Mouse (Mus musculus) erythroblast, adult 5-6 weeks (primary cell): ENCODE results near the gene Atad1. TPM values are rescaled to one million over a fixed set of nuclear protein-coding genes. Genes with fewer than 3 reads are reported as not detected.
A peak's percentile ranks its signal among the peaks of the same experiment; 100 is the strongest.

ENCODE experiments used
- ATAC-seq: replicated peaks from 2 replicates; pipeline ENCODE4 v1.8.0; 2016; ENCODE audit warnings: moderate number of reproducible peaks, mild to moderate bottlenecking, moderate TSS enrichment, inconsistent platforms; ENCODE audit not compliant: poor library complexity, low FRiP score, severe bottlenecking
- total RNA-seq, 2 experiments: library from RNA; stranded (forward) in 1 of 2; stranded (reverse) in 1 of 2; fragments of 150-400 nt in 1 of 2; fragments of 200-764, 138-1000 nt in 1 of 2; gene quantifications; 2 replicates each; pipeline versions ENCODE4 v1.2.3 to v1.2.4; 2015 to 2017; ENCODE audit warnings: low replicate concordance in 2 of 2

Atad1 gene
- total RNA-seq, 2 experiments from 2014 or later: 19.2 to 25.7 TPM

DNA sequence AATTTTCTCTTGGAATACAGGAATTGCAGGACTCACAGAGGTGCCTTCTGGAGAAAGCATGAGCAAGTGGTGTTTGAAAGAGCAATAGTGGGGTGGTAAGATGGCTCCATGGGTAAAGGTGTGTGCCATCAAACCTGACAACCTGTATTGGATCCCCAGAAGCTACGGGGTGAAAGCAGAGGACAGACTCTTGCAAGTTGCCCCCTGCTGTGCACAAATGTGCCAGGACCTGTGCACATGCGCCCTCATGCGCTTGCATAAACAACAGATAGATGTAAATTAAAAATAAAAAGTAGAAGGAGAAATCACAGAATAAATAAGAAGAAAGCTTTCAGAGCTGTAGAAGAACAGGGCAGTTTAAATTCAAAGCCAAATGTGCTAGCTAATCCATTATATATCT lies 13.8 kb upstream of the Atad1 start:
- no peak for ATAC-seq

DNA sequence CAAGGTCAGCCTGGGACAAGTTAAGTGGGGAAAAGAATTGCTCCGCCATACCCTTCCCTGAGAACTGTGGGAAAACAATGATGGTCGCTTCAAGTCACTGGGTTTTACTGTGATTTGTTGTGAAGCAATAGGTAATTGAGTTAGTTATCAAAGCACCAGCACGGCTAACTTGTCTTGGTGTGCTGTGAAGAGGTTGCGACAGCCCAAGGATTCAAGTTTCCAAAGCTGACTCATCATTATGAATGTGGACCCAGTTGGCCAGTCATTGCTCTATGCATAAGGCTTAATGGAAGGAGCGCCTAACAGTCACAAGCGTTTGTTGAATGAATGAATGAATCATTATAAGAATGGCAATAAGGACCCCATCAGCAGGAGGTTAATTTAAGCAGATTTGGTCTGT lies 12.8 kb upstream of the Atad1 start:
- no peak for ATAC-seq

DNA sequence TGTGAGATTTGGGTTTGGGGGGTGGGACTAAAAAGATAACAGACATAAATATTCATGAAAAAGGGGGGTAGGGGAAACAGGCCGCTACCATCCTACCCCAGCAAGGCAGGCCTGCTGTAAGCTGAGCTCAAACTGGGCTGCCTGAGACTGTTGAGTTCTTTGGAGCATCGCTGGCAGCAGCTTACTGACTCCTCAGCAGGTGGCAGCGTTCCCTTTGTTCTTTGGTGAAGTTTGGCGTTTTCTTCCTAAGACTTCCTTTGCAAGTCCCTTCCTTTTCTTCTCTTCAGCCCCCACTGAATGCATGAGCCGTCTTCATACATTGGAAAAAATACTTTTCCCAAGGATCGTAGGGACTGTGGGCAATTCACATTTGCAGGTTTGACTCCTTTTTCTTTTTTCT lies 9.8 kb upstream of the Atad1 start:
- no peak for ATAC-seq

DNA sequence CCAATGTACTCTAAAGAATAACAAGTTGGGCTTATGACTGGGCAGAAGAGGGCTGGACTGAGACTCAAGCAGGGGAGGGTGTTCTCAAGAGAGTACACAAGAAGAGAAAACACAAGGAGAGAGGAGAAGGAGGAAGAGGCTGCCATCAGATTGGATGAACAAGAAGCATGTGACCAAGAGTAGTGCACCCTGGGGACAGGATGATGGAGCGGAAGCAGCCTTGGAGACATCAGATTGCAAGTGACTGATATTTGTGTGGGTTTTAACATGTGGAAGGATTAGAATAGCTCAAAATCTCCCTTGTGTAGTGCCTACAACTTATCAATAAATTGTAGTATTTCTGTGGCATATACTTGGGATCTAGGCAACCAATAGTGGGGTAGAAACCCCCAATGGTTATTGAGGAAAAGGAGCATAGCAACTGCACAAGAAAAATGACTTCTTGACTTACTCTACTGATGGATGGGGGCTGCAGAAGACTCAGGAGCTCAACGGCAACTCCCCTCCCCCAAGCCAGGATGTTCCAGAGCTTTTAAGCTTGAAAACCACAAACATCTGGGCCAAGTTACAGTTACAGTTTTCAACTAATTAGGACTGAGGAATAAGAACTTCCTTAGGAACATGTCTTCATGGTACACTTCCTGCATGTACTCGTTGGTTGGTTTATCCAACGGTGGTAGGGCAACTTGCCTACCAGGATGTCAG lies 1.2 kb upstream of the Atad1 start:
- ATAC-seq: no peak

DNA sequence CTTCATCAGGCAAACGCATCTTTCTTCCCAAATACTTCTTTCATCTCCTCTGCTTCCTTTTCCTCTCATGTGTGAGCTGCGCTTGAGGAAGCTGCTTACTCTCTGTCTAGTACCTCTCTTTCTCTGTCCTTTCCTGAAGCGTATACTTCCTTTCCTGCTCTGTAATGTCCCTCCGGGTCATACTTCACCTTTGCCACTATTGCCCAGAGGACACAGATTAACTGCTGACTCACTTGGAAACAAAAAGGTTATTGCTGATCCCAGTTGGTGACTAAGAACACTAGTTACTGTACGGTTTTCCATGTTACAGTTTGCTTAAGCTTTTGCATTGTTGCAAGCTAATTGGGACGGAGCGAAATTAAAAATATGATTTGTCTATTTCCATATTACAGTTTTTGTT lies 1.7 kb downstream of the Atad1 start:
- ATAC-seq: no peak

DNA sequence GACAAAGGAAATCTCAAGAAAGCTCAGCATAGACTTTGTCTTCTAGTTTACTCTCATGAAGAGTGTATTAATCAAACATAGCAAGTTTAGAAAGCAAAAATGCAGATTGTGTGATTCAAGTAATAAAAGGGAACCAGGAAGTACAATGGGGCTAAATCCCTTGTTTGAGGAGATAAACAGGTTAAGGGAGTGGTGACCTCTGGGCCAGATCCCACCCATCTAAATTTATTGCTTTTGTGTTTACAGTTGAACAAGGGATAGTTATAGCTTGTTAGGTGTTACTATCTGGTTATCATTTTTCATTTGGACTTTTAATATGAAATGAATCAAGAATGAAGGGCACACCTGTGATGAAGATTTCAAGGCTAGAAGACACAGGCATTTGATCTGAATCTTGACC lies 6.7 kb downstream of the Atad1 start:
- no peak for ATAC-seq

DNA sequence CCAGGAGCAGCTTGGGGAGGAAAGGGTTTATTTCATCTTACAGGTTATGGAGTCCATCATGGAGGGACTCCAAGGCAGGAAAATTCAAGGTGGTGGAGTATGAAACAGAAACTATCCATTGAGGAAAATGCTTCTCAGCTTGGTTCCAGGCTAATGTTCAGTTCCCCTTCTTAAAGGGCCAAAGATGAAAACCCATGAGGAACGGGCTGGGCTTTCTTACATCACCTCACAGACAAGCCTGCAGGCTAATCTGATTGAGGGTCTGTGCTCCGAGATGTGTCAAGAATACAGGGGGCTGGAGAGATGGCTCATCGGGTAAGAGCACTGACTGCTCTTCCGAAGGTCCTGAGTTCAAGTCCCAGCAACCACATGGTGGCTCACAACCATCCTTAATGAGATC lies 9.8 kb downstream of the Atad1 start:
- no peak for ATAC-seq

DNA sequence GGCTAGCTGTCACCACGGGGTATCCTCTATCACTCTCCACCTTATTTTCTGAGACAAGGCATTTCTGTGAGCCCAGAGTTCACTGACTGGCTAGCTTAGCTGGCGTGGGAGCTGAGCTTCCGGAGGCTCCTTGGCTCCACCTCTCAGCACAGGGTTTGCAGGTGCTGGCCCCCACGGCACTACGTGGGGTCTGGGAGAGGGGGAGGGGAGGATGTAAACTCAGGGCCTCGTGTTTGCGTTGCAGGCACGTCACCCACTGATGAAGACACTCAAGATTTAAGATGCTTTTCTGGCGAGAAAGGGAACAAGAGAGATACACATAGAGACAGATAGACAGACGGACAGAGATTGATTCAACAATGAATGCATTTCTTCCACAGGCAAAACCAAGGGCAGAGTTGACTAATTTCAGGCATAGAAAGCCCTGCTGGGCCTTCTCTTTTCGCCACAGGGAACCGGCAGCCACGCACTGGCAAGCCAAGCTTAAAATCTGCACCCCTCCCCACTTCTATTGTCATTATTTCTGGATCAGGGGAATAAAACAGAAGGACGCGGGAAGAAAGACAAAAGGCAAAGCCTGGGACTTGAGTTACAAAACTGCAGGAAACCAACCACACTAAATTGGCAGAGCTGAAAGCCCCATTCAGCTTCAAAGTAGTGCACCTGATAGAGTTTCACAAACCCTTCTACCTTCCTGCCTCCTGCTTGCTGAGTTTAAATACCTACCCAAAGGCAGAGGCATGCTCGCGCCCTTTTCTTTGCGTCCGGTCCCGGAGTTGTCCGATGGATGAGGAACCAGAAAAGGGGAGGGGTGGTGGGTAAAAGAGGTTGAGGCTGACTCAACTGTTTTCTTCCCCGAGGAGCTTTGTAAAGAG lies 12.9 kb downstream of the Atad1 start:
- no peak for ATAC-seq

DNA sequence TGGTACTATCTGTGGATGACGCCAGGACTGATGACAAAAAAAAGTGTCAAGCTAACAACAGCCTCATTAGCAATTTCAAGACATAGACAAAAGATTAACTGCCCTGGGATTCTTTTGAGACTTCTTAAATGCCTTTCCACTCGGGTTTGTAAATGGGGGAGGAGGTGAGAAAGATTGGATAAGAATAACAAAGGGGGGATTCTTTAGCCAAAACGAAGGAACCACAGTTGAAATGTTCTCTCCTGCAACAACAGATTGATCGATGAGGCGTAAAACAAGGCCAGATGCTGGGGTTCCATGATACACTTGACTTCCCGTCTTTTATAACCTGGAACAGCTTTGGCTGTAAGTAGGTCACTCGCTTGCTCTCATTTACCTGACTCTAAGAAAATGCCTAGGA lies 15.8 kb downstream of the Atad1 start:
- ATAC-seq: no peak

DNA sequence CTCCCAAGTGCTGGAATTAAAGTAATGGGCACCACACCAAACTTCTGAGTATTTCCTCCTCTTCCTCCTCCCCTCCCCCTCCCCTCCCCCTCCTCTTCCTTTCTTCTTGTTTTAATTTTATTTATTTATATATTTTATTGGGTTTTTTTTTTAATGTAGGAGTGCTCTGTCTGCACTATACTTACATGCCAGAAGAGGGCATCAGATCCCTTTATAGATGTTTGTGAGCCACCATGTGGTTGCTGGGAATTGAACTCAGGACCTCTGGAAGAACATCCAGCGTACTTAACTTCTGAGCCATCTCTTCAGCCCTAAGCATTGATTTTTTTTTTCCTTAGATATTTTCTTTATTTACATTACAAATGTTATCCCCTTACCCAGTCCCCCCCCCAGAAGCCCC lies 19.3 kb downstream of the Atad1 start:
- ATAC-seq: no peak

DNA sequence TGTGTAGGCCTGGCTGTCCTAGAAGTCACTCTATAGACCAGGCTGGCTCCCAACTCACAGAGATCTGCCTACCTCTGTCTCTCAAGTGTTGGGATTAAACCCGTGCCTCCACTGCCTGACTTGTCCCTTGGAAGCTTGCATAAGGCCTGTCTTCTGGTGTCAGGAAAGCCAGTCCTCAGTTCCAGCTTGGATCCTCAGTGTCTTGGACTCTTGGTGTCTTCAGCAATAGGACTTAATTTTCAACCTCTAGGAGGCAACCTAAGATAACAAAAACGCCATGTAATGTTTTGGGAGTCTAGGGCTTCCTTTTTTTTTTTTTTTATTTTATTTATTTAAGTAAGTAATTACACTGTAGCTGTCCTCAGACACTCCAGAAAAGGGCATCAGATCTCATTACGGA lies 22.0 kb downstream of the Atad1 start:
- ATAC-seq: no peak

DNA sequence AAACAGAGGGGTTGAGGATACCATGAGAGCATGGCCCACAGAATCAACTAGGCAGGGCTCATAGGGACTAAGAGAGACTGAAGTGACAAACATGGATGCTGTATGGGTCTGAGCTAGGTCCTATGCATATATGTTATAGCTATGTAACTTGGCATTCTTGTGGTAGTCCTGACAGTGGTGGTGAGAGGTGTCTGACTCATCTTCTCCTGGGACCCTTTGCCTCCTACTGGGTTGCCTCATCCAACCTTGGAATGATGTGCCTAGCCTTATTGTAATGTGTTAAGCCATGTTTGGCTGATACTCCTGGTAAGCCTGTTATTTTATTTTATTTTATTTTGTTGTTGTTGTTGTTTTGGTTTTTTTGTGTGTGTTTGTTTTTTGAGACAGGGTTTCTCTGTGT lies 23.9 kb downstream of the Atad1 start:
- no peak for ATAC-seq

DNA sequence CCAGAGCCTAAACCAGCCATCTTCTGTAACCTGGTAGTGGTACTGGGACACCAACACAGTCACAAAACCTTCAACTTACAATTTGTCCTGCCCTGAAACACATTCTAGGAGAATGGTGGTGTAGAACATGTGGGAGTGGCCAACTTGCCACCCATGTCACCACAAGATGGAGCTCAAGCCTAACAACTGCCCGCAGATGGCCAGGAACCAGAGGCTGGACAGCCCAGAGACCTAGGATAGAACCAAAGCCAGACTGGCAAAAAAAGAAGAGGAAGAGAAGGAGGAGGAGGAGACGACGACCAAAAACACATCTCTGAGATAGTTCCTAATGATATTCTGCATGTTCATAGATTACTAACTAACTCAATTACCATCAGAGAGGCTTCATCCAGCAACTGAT lies 24.4 kb downstream of the Atad1 start:
- ATAC-seq: peak; percentile 47; the same call in 1 of the 2 replicates

DNA sequence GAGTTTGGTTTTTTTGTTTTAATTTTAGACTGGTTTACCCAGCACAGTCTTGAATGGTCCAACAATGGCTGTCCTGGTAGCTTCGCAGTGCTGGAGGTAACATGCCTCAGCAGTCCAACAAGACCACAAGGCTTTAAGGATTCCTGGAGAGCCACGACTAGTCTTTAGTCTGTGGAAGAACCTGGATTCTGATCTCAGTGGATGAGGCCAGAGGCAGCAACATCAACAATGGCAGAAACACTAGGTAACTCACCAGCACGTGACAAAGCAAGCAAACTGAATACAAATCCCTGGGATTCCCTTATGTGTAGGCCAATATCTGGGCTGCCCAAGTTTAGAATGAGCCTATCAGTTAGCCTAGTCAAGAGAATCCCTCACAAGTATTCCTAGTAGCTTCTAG lies 26.1 kb downstream of the Atad1 start:
- no peak for ATAC-seq

DNA sequence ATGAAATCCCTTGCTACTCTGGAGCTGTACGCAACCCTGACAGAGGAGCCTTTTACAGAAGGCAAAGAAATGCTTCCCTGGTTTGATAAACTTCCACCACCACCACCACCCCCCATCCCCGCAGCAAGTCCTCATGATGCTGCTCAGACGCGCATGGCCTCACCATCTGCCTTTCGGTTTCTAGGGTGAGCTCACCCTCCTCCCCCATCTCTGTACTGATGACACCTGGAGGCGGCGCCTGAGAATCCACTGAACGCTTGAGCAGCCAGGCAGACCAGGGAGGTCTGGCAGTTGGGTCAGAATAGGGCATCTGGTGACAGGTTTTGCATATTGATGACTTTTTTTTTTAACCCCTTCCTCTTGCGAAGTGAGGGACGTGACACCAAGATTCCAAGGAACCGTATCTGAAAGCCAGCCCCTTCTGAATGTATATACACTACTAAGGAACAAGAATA lies 27.0 kb downstream of the Atad1 start:
- peak; percentile 85 for ATAC-seq

DNA sequence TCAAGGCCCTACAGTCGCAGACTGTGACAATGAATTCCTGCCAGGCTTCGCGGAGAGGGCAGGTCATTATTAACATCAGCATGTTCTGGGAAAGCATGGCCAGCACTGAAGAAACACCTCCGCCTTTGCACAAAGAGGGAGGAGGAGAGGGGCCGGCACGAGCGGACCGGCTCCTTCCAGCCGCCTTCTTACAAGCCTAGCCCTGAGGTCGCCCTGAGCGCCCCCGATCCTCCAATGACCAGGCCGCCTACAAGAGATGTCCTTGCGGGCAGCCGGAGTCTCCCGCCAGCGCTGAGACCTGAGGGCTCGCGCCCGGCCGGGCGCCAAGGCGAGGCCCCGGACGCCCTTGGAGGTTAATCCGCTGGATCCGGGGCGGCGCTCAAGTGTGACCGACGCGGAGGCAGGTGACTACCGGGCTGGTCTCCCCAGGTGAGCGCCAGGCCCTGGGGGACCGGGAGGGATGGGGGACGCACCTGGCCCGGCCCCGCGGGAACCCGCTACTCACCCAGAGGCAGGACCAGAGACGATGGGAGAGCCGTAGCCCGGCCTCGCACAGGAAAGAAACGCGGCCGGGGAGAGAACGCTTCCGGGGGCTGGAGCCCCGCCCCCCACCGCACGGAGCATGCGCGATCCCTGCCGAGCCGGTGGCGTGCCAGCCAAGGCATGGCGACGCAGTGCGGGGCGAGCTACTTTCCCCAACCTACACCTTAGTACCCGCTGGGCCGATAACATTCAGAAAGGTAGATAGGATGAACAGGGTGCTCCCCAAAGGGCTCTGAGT lies 27.6 kb downstream of the Atad1 start:
- ATAC-seq: peak; percentile 95

DNA sequence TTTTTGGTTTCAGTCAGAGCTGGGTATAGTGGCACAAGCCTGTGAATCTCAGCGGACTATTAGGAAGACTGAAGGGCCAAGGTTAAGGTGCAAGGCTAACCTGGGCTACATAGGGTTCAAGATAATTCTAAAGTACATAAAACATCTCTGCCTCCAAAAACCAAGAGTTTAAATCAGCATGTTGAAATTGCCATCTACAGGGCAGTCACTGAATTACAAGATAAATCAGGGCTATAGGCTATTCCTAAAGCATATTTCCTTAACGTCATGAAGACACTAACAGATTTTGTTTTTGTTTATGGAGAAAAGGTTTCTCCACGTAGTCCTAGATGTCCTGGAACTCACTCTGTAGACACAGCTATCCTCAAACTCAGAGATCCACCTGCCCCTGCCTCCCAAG lies 29.3 kb downstream of the Atad1 start:
- ATAC-seq: no peak

DNA sequence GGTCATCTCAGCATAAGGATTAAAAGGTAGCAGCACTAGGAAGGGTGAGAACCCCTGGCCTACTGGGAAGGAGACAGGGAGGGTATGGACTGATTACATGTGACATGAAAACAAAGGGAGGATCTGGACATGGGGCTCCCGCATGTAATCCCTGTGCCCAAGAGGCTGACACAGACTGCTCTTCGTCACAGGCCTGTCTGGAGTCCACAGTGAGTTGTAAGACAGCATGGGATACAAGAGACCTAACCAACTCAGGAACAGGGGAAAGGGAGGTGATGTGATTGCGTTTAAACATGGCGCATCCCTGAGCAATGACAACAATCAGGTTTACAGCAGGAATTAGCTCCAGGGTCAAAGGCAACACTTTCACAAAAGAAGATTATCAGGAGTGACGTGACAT lies 30.6 kb downstream of the Atad1 start:
- no peak for ATAC-seq

DNA sequence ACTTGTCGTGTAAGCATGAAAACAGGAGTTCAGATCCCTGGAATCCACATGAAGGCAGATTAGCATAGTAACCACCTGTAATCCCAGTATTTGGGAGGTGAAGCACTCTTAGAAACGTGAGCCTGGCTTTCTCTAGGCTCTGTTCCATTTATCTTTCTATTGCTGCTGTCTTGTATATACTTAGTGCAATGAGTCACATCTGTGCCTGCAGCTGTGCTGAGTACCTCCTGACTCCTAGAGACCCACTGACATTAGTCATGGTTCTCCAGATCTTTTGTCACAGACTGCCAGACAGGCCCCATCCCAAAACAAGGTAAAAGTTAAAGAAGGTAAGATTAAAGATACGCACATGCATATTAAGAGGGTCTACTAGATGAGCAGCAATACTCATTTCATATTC lies 37.4 kb downstream of the Atad1 start:
- ATAC-seq: no peak; the same call in 1 of the 2 replicates

DNA sequence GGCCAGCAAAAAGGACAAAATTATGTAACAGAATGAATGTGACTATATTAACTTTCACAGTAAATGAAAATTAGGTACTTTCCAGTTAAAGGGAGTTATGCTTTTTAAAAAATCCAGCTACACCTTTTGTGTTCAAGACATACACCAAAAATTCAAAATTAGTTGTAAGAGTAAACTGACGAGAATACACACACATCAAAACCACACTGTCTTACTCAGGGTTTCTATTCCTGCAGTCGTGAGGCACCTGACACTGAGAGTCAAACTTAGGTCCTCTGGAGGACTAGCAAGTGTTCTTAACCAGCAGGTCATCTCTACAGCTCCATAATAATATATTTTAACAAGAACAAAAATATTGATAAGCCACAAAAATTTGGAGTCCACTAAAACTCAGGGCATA lies 42.9 kb downstream of the Atad1 start:
- ATAC-seq: no peak

DNA sequence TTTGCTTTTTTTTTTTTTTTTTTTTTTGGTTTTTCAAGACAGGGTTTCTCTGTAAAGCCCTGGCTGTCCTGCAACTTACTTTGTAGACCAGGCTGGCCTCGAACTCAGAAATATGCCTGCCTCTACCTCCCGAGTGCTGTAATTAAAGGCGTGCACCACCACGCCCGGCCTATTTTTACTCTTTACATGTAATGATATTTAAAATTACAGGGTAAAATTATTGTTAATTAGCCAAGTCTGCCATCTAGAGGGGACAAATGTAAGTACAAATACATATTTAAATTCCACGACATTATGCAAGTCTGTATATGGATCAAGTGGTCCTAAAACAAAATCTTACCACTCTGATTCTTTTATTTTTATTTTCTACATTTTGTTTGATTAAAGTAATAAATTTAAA lies 49.9 kb downstream of the Atad1 start:
- peak; percentile 79 for ATAC-seq
